Mouse (Mus musculus) B cell, adult 2 months (primary cell): ENCODE measurements around the gene Bmpr2.

Source experiments
- DNase-seq, 2 experiments: peaks; one replicate each; pipeline ENCODE4 v3.0.0; 2022

The Bmpr2 gene

GRCm38 (mm10) chr1:59797865-59798264 lies 34.7 kb downstream of the Bmpr2 start:
- DNase-seq: no peak

DNA sequence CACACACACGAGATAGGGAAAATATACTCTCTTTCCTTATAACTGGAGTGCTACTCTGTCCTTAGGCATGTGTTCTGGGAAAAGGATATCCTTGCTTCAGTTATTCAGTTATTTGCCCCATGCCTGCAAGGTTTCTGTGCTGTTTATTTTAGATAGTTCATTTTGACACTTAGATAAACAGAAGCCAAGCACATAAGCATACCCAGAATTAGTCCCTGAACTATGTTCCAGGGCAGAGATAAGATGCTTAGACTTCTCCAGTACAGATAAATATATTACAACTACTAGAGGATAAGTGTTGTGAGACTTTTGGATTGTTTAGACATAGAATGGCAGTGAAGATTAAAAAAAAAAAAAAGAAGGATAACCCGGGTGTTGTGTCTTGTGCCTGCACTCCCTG lies 41.2 kb downstream of the Bmpr2 start:
- no peak for DNase-seq

DNA sequence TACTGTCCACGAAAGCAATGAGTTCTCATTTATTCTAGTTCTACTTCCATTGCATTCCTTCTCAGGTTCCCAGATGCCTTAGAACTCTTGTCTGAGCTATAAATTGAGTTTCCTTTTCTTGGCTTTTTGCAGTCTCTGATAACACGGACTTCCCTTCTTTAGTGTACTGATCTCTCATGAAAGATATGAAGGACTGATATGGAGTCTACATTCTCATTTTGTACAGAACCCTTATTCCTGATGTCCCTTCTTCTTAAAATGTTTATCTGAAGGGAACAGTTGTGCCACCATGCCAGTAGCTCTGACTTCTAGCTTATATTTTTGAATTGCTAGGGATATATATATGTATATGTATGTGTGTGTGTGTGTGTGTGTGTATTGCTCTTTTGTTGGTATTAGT lies 46.7 kb downstream of the Bmpr2 start:
- DNase-seq: no peak

DNA sequence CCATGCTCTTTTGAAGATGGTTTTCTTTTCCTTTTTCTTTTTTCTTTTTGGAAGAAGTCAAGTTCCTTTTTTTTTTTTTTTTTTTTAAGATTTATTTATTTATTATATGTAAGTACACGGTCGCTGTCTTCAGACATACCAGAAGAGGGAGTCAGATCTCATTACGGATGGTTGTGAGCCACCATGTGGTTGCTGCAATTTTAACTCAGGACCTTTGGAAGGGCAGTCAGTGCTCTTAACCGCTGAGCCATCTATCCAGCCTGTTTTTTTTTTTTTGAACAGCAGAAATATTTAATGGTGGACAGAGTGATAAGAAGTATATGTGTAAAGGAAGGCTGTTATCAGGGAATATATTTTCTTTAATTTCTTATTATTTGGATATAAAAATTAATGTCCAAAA lies 49.6 kb downstream of the Bmpr2 start:
- DNase-seq: no peak

- DNase-seq: no peak
Observed at GRCm38 (mm10) chr1:59825421-59825820, 62.2 kb downstream of the Bmpr2 start.

DNA sequence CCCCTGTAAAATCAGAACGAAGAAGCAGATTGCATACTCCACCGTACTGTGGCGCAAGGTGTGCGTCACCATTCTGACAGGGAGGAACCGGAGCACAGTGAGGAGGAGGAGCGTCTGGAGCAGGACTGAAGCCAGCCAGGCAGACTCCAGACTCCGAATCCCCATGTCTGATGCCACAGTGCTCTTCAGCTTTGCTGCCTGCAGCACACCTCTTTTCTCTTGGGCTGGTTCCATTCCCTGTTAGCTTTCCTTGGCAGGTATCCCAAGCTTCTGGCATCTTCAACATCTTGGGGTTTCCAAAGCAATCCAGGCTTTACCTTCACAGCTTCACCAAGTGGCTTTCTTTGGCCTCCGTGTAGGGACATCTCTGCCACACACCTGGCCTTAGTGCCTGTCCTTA lies 63.4 kb downstream of the Bmpr2 start:
- DNase-seq: no peak

- no peak for DNase-seq
Observed at GRCm38 (mm10) chr1:59829410-59829809, 66.2 kb downstream of the Bmpr2 start.

DNA sequence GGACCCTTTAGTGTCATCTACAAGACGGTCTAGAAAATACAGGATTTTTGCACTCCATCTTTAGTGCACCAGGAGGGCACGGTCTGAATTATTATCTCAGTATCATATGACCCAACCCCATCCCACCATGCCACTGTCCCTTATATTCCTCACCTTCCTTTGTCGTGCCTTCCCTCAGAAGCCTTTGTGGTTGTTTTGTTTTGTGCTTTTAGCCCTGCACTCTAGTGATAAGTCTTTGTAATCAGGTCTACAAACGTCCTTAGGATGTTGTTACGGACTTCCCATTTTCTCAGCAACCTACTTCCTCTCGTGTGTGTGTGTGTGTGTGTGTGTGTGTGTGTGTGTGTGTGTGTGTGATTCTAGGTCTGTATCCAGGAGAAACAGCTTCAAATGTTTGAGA lies 67.0 kb downstream of the Bmpr2 start:
- DNase-seq: no peak

DNA sequence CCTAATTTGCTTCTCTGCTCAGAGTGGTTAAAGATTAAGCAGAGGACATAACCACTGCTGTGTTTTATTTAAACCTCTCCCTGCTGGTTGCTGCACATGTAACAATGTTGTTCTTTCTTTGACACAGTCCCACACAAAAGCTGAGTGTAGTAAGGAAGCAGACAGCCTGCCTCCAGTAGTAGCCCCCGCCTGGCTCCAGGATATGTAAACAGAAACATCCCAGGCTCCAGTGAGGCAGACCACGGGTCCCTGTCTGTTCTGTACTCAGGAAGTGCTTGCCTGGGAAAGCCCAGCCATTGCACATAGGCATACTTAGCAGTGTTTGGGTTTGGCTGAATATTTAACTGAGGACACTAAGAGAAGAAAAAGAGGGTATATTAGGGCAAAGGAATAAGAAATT lies 70.5 kb downstream of the Bmpr2 start:
- no peak for DNase-seq

GRCm38 (mm10) chr1:59848327-59848726 lies 85.1 kb downstream of the Bmpr2 start:
- DNase-seq: no peak

DNA sequence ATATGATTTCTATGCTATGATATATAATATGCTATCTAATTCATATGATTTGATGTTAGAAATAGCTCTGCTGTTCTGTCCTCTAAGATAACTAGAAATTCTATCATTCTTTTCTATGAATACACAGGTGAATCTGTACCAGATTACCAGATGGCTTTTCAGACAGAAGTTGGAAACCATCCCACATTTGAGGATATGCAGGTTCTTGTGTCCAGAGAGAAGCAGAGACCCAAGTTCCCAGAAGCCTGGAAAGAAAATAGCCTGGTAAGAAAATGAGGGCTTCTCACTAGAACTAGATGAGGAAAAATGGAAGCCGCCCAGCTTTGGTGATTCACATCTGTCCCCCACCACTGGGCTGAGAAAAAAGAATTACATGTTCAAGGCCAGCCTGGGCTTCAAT lies 95.8 kb downstream of the Bmpr2 start:
- no peak for DNase-seq

DNA sequence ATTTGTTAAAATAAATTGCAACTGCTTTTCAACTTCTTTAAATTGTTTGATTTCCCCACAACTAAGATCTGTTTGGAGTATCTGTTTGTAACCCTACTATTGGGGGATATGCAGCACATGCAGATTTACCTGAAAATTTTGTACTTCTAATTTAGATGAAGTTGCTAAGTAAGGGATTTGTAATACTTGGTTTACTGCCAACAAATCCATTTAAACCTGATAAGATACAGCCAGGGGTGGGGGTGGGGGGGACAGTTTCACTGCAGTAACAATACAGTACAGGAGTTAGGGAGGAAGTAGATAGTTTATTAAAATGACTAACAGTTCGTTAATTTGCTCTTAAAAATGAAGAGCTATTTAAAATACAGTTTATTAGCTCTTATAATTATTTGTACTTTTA lies 98.9 kb downstream of the Bmpr2 start:
- DNase-seq: no peak

GRCm38 (mm10) chr1:59868041-59868440 lies 104.8 kb downstream of the Bmpr2 start:
- no peak for DNase-seq

GRCm38 (mm10) chr1:59874023-59874422 lies 110.8 kb downstream of the Bmpr2 start:
- DNase-seq: no peak

- DNase-seq: no peak
Observed at GRCm38 (mm10) chr1:59878098-59878497, 114.9 kb downstream of the Bmpr2 start.

DNA sequence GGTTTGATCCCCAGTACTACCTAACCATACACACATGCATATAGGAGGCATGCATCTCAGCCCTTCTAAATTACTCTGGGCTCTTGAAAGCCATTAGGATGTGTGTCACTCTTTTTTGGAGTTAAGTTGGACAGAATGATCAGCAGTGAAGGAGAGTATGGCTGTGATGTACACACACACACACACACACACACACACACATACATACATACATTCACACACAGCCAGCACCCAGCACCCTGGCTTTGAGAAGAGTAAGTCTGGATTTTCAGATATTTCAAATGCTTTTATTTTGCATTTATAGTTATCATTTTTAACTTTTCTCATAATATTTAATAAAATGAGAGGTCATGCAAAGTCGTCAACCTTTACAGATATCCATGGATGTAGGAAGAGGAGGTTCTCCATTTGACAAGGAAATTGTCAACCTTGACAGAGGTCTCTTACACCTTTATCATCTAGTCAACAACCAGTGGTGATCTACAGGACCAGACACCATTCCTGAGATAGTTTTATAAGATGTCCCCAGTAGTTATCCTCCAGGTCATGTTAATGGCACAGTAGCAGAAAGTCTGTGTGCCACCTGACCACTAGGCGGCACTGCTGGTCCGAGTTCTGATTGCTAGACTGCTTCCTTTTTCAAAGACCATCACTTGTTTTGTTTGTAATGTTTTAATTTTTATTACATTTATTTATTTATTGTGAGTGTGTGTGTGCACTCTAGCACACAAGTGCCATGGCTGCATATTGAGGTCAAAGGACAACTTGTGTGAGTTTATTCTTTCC lies 120.3 kb downstream of the Bmpr2 start:
- DNase-seq: peak; percentile 89 to 90

- no peak for DNase-seq
Observed at GRCm38 (mm10) chr1:59886899-59887298, 123.7 kb downstream of the Bmpr2 start.

GRCm38 (mm10) chr1:59888018-59888417 lies 124.8 kb downstream of the Bmpr2 start:
- no peak for DNase-seq

DNA sequence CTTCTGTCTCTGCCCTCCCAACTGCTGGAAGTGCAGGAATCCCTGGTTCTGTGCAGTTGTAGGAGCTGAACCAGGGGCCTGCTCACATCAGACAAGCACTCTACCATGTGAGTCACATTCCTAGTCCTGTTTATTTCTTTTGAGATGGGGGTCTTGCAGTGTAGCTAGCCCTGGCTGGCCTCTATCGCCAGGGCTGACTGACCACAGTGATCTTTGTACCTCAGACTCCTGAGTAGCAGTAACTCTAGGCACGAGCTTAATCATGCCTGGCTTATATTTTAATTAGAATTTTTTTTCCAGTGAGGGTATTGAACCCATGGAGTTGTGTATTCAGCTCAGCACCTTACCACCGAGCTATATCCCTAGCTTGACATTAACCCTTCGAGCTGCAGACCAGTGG lies 128.0 kb downstream of the Bmpr2 start:
- no peak for DNase-seq

- no peak for DNase-seq
Observed at GRCm38 (mm10) chr1:59892777-59893176, 129.6 kb downstream of the Bmpr2 start.

- DNase-seq: no peak
Observed at GRCm38 (mm10) chr1:59894025-59894424, 130.8 kb downstream of the Bmpr2 start.

GRCm38 (mm10) chr1:59895456-59895855 lies 132.3 kb downstream of the Bmpr2 start:
- DNase-seq: no peak

DNA sequence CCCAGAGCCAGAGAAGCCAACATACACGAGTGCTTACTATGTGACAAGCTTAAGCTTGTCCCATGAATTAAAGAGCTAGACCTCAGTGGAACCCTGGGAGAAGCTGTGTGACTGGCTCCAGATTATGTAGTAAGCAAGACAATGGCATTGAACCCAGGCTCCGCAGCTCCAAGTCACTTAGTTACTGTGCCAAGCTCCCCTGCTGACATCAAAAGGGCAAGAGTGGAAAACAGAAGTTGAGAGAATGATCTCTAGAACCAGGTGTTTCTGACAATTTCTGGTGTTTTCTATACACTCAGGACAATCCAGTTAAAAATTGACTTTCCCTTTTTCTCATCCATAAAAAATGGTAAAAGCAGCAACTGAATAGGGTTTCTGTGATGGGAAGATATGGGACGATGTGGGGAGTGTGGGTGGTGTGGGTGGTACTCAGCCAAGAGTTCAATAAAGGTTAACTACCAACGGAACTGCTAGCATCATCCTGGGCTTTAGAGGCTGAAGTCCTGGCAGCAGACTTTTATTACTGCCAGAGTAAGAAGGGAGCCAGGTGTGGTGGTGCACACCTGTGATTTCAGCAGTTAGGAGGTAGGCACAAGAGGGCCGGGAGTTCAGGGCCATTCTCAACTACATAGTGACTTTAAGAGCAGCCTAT lies 134.1 kb downstream of the Bmpr2 start:
- DNase-seq: no peak

GRCm38 (mm10) chr1:59899679-59900078 lies 136.5 kb downstream of the Bmpr2 start:
- no peak for DNase-seq
